Mouse (Mus musculus): ENCODE measurements around the gene Ago4. TPM values are rescaled to one million over a fixed set of nuclear protein-coding genes. Genes with fewer than 3 reads are reported as not detected.

Gene Ago4
- polyA plus RNA-seq, 1 experiment from 2014 or later: 0.23 TPM

Small RNAs within 50 kb of the gene (microRNA-seq; reads per million reads assigned to microRNA genes)
- not detected for gene Mir7119

Other genes with a start within 250 kb of the Ago4 start
- 1.8 and 2.3 TPM in 2 replicates for gene Col8a2, start 246.7 kb downstream of the Ago4 start, polyA plus RNA-seq (2016; fragmentation: Nextera tagmentation; extraction: Ambion mirVana)
- 36.0 and 38.0 TPM in 2 replicates for gene Adprhl2, start 211.8 kb downstream of the Ago4 start, polyA plus RNA-seq (2016; fragmentation: Nextera tagmentation; extraction: Ambion mirVana)
- gene Tekt2, start 207.8 kb downstream of the Ago4 start, polyA plus RNA-seq (2016; fragmentation: Nextera tagmentation; extraction: Ambion mirVana): 0.54 and 0.57 TPM in 2 replicates
- 8.1 and 8.2 TPM in 2 replicates for gene Ago3, start 103.9 kb downstream of the Ago4 start, polyA plus RNA-seq (2016; fragmentation: Nextera tagmentation; extraction: Ambion mirVana)
- 1.4 and 1.7 TPM in 2 replicates for gene Ago1, start 64.9 kb downstream of the Ago4 start, polyA plus RNA-seq (2016; fragmentation: Nextera tagmentation; extraction: Ambion mirVana)
- gene Clspn, start 23.5 kb upstream of the Ago4 start, polyA plus RNA-seq (2016; fragmentation: Nextera tagmentation; extraction: Ambion mirVana): 44.4 and 44.5 TPM in 2 replicates
- gene 5730409E04Rik, start 76.3 kb upstream of the Ago4 start, polyA plus RNA-seq (2016; fragmentation: Nextera tagmentation; extraction: Ambion mirVana): 0.26 and 0.44 TPM in 2 replicates
- 367 and 374 TPM in 2 replicates for gene Psmb2, start 144.2 kb upstream of the Ago4 start, polyA plus RNA-seq (2016; fragmentation: Nextera tagmentation; extraction: Ambion mirVana)
- gene Tfap2e, start 202.8 kb upstream of the Ago4 start, polyA plus RNA-seq (2016; fragmentation: Nextera tagmentation; extraction: Ambion mirVana): not detected in 2 replicates
- 14.7 and 15.2 TPM in 2 replicates for gene Ncdn, start 220.0 kb upstream of the Ago4 start, polyA plus RNA-seq (2016; fragmentation: Nextera tagmentation; extraction: Ambion mirVana)
- gene AU040320, start 220.1 kb upstream of the Ago4 start, polyA plus RNA-seq (2016; fragmentation: Nextera tagmentation; extraction: Ambion mirVana): 10.3 and 10.8 TPM in 2 replicates

Data from liver, embryonic 12.5 days (tissue).